8 mouse cellular contexts compared by ENCODE assay signal in genomic region chr2:168767582-168767981, GRCm38 (mm10). TPM values are rescaled to one million over a fixed set of nuclear protein-coding genes. Genes with fewer than 3 reads are reported as not detected.
DNase-seq lines count a peak whose midpoint lies in the region; ATAC-seq and TF ChIP-seq lines count a peak whose summit lies in the region.

Sall4 (minus strand) TSS chr2:168767943.

- H3K27me3 ChIP-seq in heart, embryonic 10.5 days (ENCODE audit: insufficient read depth, poor library complexity, severe bottlenecking): peaks cover 24% of the 10 kb centered on the region
- H3K27me3 ChIP-seq in ES-Bruce4 (ENCODE audit: control insufficient read depth, insufficient read depth, low read length, poor library complexity, severe bottlenecking): no peaks in the 10 kb centered on the region
- H3K27me3 ChIP-seq in hindbrain, embryonic 10.5 days (ENCODE audit: insufficient read depth, poor library complexity, severe bottlenecking): peaks cover 20% of the 10 kb centered on the region
- H3K27me3 ChIP-seq in liver, embryonic 16.5 days (ENCODE audit: control insufficient read depth, insufficient read depth, low read depth, low read length): peaks cover 50% of the 10 kb centered on the region

- H3K4me3 ChIP-seq in heart, embryonic 10.5 days: peak within 1 kb of the TSS; percentile 83
- peak within 1 kb of the TSS; percentile 90 for H3K4me3 ChIP-seq in ES-Bruce4 (ENCODE audit: low read depth, low read length)
- peak within 1 kb of the TSS; percentile 90 for H3K4me3 ChIP-seq in hindbrain, embryonic 10.5 days
- peak within 1 kb of the TSS; percentile 56 for H3K4me3 ChIP-seq in liver, embryonic 16.5 days (ENCODE audit: low read depth, low read length)

- 8% methylated on average over 10 of the region's 10 CpGs for WGBS in heart, embryonic 10.5 days
- 13% methylated on average over 10 of the region's 10 CpGs for WGBS in hindbrain, embryonic 10.5 days
- 7% methylated on average over 10 of the region's 10 CpGs for WGBS in liver, embryonic 16.5 days (ENCODE audit: insufficient replicate concordance)

- TF ChIP-seq POLR2A in ES-Bruce4 (IDR thresholded peaks at IDR 0.05; ENCODE audit: insufficient read depth, low read length): no peak

- TF ChIP-seq CTCF in ES-Bruce4 (IDR thresholded peaks at IDR 0.05; ENCODE audit: low read depth, low read length): no peak

- H3K36me3 ChIP-seq in heart, embryonic 10.5 days: no peaks in the 10 kb centered on the region
- H3K36me3 ChIP-seq in ES-Bruce4 (ENCODE audit: control insufficient read depth, insufficient read depth, low read length, poor library complexity, severe bottlenecking): 0 out of 2 replicates have a peak, but pooled peaks cover 2% of the 10 kb centered on the region
- H3K36me3 ChIP-seq in hindbrain, embryonic 10.5 days: no peaks in the 10 kb centered on the region
- H3K36me3 ChIP-seq in liver, embryonic 16.5 days (ENCODE audit: control insufficient read depth, insufficient read depth): no peaks in the 10 kb centered on the region

- peak within 1 kb of the TSS; percentile 34; the same call in 1 of the 2 replicates for H3K4me2 ChIP-seq in liver, embryonic 16.5 days (ENCODE audit: low read depth, low read length)

- TF ChIP-seq EP300 in ES-Bruce4 (IDR thresholded peaks at IDR 0.05; ENCODE audit: insufficient read depth, low read depth, low read length): no peak

- peaks cover 13% of the 10 kb centered on the region for H3K4me1 ChIP-seq in heart, embryonic 10.5 days
- peaks cover 6% of the 10 kb centered on the region for H3K4me1 ChIP-seq in ES-Bruce4 (ENCODE audit: control insufficient read depth, insufficient read depth, low read length)
- H3K4me1 ChIP-seq in hindbrain, embryonic 10.5 days (replicated peaks): peaks cover 59% of the 10 kb centered on the region
- no peaks in the 10 kb centered on the region for H3K4me1 ChIP-seq in liver, embryonic 16.5 days (ENCODE audit: control insufficient read depth, low read depth, low read length)

- H3K27ac ChIP-seq in heart, embryonic 10.5 days: peak within 1 kb of the TSS; percentile 96
- peak within 1 kb of the TSS; percentile 97 for H3K27ac ChIP-seq in ES-Bruce4 (ENCODE audit: insufficient read depth, low read length)
- peak within 1 kb of the TSS; percentile 96 for H3K27ac ChIP-seq in hindbrain, embryonic 10.5 days
- peak within 1 kb of the TSS; percentile 81 for H3K27ac ChIP-seq in liver, embryonic 16.5 days (ENCODE audit: low read length)

- ATAC-seq in liver, embryonic 16.5 days (ENCODE audit: low read depth): no peak
- ATAC-seq in megakaryocyte, adult 5-6 weeks (ENCODE audit: poor library complexity, severe bottlenecking): no peak

- H3K9me3 ChIP-seq in heart, embryonic 10.5 days: no peaks in the 10 kb centered on the region
- H3K9me3 ChIP-seq in ES-Bruce4 (replicated peaks; ENCODE audit: control insufficient read depth, insufficient read depth, low read length, poor library complexity, severe bottlenecking): no peaks in the 10 kb centered on the region
- H3K9me3 ChIP-seq in hindbrain, embryonic 10.5 days: no peaks in the 10 kb centered on the region
- H3K9me3 ChIP-seq in liver, embryonic 16.5 days (replicated peaks; ENCODE audit: control insufficient read depth, low read length): no peaks in the 10 kb centered on the region

- DNase-seq in heart, embryonic 10.5 days (ENCODE audit: low spot score): no peak
- no peak for DNase-seq in heart, adult 11 months
- no peak for DNase-seq in hindbrain, embryonic 10.5 days (ENCODE audit: low spot score)
- DNase-seq in cerebellum, postnatal 10 days: no peak
- no peak for DNase-seq in frontal cortex, postnatal 10 days (ENCODE audit: low spot score in 2 of 2)

- H3K9ac ChIP-seq in ES-Bruce4 (ENCODE audit: low read depth, poor library complexity, severe bottlenecking): peak within 1 kb of the TSS; percentile 99
- no peak within 1 kb of the TSS; the same call in 1 of the 2 replicates for H3K9ac ChIP-seq in liver, embryonic 16.5 days (ENCODE audit: low read depth, low read length)

RNA-seq across cellular contexts. Expression of gene Sall4, which starts in this region (rescaled TPM):
- polyA plus RNA-seq in heart, embryonic 10.5 days (2016; fragmentation: Nextera tagmentation; extraction: Ambion mirVana): 10.6 and 21.6 TPM in 2 replicates
- polyA plus RNA-seq in ES-Bruce4 (2011; ENCODE audit: insufficient read depth, insufficient read length, low read depth, missing spikeins): 244 and 245 TPM in 2 replicates
- polyA plus RNA-seq in hindbrain, embryonic 10.5 days (2016; fragmentation: Nextera tagmentation; extraction: Ambion mirVana): 19.0 and 44.4 TPM in 2 replicates
- 3.4 and 3.7 TPM in 2 replicates for polyA plus RNA-seq in liver, embryonic 16.5 days (2015; fragmentation: Nextera tagmentation; extraction: Ambion mirVana)
- total RNA-seq in megakaryocyte, adult 5-6 weeks (2015): not detected in 2 replicates
- not detected in 2 replicates for total RNA-seq in megakaryocyte, adult 5-6 weeks (2017)
